Mouse (Mus musculus) T-helper 2 cell (primary cell): Measurements from ENCODE around the gene Dpf1.

ENCODE experiments used
- in situ Hi-C: fragments of 300-600 bp; cut with MboI, MseI; formaldehyde crosslinking; loops from one replicate; pipeline ENCODE4 v1.15.1; 2025; ENCODE audit warnings: high pct_unique_total_duplicates

Dpf1 gene

GRCm38 (mm10) chr7:29288942-29289638 lies 14.7 kb upstream of the Dpf1 start, which contains the start of gene Ppp1r14a:
Ppp1r14a (plus strand) TSS chr7:29289308.
- in situ Hi-C loops = no loop called here

- in situ Hi-C loops = no loop called here
Observed at GRCm38 (mm10) chr7:29289856-29290255, 13.9 kb upstream of the Dpf1 start.

GRCm38 (mm10) chr7:29290691-29291485 lies 12.9 kb upstream of the Dpf1 start:
- in situ Hi-C loops = no loop called here

DNA sequence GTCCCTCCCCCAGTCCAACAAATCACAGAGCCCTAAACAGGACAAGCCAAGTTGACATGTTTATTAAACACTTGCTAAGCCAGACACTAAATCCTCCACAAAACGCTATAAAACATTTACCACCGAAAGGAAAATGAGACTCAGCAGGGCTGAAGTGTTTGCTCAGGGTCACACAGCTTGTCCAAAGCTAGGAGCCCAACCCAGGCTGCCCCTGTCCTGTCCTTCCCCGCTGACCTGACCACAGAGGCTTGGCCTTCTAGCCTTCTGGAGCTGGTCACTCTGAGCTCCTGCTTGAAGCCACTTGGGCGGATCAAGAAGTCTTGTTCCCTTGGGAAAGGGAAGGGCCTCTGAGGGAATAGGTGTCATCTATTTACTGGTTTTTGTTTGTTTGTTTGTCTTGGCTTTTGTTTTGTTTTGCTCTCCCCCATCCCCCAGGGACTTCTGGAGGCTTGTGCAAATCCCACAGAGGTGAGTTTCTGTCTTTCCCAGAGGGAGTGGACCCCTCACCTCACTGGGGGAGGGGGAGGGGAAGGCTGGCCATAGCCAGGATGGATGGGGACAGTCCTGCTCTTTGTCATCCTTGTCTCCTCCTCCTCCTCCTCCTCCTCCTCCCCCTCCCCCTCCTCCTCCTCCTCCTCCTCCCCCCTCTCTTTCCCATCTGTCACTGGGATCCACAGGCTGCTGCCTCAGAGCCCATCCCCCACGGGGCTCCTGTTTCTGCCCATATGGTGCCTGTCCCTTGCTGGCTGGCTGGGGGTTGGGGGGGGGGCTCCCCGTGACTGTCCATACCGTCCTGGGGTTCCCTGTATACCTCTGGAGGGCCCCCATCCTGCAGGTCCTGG lies 11.9 kb upstream of the Dpf1 start:
- in situ Hi-C loops = no loop called here

DNA sequence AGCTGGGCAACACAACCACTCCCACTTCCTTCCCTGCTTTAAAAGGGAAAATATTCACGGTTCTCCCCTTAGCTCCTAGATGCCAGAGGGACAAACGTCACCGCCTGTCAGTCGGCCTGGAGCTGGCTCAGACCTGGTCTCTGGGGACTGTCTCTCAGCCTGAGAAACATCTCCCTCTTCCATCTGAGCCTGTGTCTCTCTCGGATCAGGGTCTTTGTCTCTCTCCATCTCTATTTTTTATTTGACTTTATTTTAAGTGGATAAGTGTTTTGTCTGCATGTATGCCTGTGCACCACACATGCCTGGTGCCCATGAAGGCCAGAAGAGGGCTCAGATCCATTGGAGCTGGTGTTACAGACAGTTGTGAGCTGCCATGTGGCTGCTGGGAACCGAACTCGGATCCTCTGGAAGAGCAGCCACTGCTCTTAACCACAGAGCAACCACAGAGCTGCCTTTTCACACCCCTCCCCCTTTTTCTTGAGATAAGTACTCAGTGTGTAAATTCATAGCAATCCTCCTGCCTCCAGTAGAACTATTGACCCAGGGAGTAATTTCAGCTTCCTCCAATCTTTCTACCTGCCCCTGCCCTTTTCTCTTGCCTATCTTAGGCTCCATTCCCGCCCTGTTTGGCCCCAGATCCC lies 11.2 kb upstream of the Dpf1 start:
- in situ Hi-C loops = no loop called here

GRCm38 (mm10) chr7:29293131-29294065 lies 10.4 kb upstream of the Dpf1 start:
- in situ Hi-C loops = no loop called here

DNA sequence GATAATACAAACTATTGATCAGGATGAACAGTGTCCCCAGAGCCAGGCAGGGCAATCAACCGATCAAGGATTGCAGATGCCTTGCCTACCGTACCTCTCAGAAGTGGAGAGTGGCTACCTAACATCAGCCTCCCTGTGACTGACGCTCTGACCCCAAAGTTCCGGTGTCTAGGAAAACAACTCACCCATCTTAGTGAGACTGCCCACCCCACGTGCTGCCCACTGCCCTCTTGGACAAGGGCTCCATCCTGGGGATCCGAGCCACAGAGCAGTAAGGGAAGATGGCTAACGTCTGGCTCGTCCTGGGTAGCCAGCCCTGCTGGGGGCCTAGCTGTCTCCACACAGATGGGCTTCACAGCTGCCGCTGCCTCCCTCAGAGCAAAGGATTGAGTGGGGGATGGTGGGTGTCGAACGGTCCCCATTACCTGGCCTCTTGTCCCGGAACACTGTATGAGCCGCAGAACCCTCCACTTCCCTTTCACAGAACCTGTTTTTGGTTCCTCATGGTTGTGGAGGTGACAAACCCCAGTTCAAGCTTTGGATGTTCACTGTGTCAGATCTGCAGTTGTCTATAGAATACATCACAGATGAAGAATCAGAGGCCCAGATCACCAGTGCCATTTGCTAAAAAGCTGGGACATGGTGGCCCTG lies 9.5 kb upstream of the Dpf1 start:
- in situ Hi-C loops = no loop called here

GRCm38 (mm10) chr7:29295861-29296647 lies 7.7 kb upstream of the Dpf1 start:
- in situ Hi-C loops = no loop called here

GRCm38 (mm10) chr7:29296998-29297397 lies 6.8 kb upstream of the Dpf1 start:
- in situ Hi-C loops = no loop called here

DNA sequence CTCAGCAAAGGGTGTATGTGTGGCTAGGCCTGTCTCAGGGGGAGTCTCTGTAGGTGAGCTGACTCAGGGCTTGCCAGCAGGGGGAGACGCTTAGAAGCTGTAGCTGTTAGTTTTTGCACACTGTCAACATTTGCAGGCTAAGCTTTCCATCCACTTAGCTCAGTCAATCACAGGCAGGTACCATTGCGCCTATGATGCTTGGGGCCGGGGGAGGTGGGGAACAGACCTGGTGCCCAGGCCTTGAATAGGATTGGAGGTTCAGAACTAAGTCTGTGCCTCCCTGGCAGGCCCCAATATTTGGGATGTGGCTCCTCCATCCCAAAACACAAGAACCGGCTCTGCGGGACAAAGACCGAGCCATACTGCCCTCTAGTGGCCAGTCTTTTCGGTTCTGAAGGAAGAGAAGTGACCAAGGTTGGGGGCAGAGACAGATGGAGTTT lies 2.6 kb upstream of the Dpf1 start:
- in situ Hi-C loops = no loop called here

DNA sequence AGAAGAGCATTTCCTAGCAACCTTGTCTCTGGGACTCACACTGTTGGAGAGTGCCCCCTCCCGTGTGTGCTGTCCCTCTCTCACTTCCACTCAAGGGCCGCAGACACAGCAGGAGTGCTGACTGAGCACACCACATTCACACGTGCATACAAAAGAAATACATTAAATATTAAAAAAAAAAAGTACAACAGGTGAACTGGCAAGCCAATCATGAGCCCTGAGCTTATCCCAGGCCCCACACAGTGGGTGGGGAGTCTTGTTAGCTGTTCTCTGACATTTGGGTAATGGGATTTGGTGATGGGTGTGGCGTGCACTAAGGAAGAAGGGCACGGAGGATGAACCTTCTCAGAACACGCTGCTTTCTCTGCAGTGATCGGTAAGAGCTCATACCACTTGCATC lies 1.1 kb upstream of the Dpf1 start:
- in situ Hi-C loops = no loop called here

- in situ Hi-C loops = no loop called here
Observed at GRCm38 (mm10) chr7:29304463-29305262, 912 bp downstream of the Dpf1 start.

GRCm38 (mm10) chr7:29305263-29305988 lies 1.7 kb downstream of the Dpf1 start:
- in situ Hi-C loops = no loop called here

GRCm38 (mm10) chr7:29306108-29306507 lies 2.4 kb downstream of the Dpf1 start:
- in situ Hi-C loops = no loop called here

GRCm38 (mm10) chr7:29306619-29307018 lies 2.9 kb downstream of the Dpf1 start:
- in situ Hi-C loops = no loop called here

DNA sequence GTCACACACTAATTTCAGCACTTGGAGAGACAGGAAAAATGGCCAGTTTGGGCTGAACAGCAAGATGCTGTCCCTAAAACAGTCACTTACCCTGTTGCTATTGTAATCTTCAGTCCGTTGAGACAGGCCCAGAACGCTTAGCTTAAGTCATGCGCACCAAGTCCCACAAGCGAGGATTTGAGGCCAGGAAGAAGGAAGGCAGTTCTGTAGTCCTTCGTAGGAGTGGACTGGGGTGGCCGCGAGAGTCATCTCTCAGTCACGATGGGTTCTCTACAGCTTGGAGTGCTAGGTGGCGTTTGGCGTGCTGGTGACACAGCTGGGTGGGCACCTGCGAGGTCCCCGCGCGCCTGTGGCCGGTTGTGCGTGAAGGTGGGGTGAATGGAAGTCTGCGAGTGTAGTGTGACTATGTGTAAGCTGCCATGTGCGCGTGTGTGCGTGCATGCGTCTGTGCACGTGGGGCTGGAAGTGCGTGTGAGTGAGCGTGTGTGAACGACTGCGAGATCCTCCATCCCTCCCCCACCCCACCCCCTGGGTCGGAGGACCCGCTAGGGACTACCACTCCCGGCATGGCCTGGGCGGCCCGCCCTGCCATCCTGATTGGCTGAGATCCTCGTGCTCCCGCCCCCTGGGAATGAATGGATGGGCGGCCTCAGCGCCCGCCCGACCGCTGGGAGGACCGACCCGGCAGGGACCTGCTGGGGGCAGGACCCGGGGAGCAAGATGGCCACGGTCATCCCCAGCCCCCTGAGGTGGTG lies 3.8 kb downstream of the Dpf1 start:
- in situ Hi-C loops = no loop called here

DNA sequence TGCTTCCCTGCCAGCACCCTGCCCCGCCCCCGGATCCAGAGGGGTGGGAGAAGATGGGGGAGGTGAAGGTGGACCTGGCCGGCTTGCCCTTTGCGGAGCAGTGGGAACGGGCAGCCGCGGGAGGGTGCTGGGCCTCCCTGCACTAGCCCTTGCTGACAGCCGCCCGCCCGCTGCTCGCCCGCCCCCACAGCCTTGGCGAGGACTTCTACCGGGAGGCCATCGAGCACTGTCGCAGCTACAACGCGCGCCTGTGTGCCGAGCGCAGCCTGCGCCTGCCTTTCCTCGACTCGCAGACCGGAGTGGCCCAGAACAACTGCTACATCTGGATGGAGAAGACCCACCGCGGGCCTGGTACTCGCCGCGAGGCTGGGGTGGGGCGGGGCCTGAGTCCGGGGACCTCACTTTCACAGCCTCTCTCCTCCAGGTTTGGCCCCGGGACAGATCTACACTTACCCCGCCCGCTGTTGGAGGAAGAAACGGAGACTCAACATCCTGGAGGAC lies 5.5 kb downstream of the Dpf1 start:
- in situ Hi-C loops = no loop called here
